Mouse (Mus musculus) limb, embryonic 11.5 days (tissue): ENCODE results near the gene Zdhhc24. TPM values are rescaled to one million over a fixed set of nuclear protein-coding genes. Genes with fewer than 3 reads are reported as not detected.

Source experiments
- ATAC-seq: fragments of 200-750 bp; cut with Nextera tagmentation; 2 replicates; pipeline ENCODE4 v1.8.0; 2017; ENCODE audit warnings: low read depth; ENCODE audit not compliant: insufficient number of reproducible peaks, low FRiP score, low TSS enrichment
- DNase-seq: peaks from one replicate; pipeline ENCODE4 v3.0.0-alpha.2; 2015; ENCODE audit warnings: low spot score
- H3K27ac ChIP-seq: fragments of 300-500 bp; sonication (generic); replicated peaks from 2 replicates; pipeline ENCODE4 v1.5.1; 2014; ENCODE audit warnings: low read depth, mild to moderate bottlenecking, low read length
- H3K27me3 ChIP-seq: fragments of 300-500 bp; sonication (generic); 2 replicates; pipeline ENCODE4 v1.6.1; 2014; ENCODE audit warnings: mild to moderate bottlenecking, low read length, mixed read lengths; ENCODE audit not compliant: control insufficient read depth, insufficient read depth
- H3K36me3 ChIP-seq: fragments of 300-500 bp; sonication (generic); 2 replicates; pipeline ENCODE4 v1.6.1; 2014; ENCODE audit warnings: mild to moderate bottlenecking, low read length, moderate library complexity, mixed read lengths; ENCODE audit not compliant: control insufficient read depth, insufficient read depth
- H3K4me1 ChIP-seq: fragments of 300-500 bp; sonication (generic); 2 replicates; pipeline ENCODE4 v1.6.1; 2014; ENCODE audit warnings: low read length, mixed read lengths; ENCODE audit not compliant: control insufficient read depth, insufficient read depth
- H3K4me2 ChIP-seq: fragments of 300-500 bp; sonication (generic); 2 replicates; pipeline ENCODE4 v1.6.1; 2014; ENCODE audit warnings: low read depth, mild to moderate bottlenecking, moderate library complexity; ENCODE audit not compliant: severe bottlenecking
- H3K4me3 ChIP-seq: fragments of 300-500 bp; sonication (generic); 2 replicates; pipeline ENCODE4 v1.5.1; 2014; ENCODE audit warnings: low read depth, low read length
- H3K9ac ChIP-seq: fragments of 300-500 bp; sonication (generic); 2 replicates; pipeline ENCODE4 v1.6.1; 2014; ENCODE audit warnings: mild to moderate bottlenecking, low read length
- H3K9me3 ChIP-seq: fragments of 300-500 bp; sonication (generic); 2 replicates; pipeline ENCODE4 v1.6.1; 2016; ENCODE audit warnings: low read length; ENCODE audit not compliant: control insufficient read depth
- WGBS: fragments of 180-500 bp; shearing (Covaris S2); extraction: QIAGEN DNeasy Blood & Tissue Kit; methylation state at CpG from one replicate; pipeline ENCODE4 v1.1.7; 2014; 5-methylcytosine and 5-hydroxymethylcytosine counted together
- polyA plus RNA-seq: library from polyadenylated mRNA; unstranded; fragments of >200 nt; fragmentation: Nextera tagmentation; extraction: Ambion mirVana; gene quantifications from 2 replicates; pipeline ENCODE4 v1.2.1, GENCODE M21; 2014

The Zdhhc24 gene
- polyA plus RNA-seq, 1 experiment from 2014 or later = 6.5 TPM

GRCm38 (mm10) chr19:4915924-4916603 is 37.6 kb downstream of the Zdhhc24 start:
- ATAC-seq = no peak
- Histone ChIP-seq H3K36me3 (peaks cover 43% of the 10 kb centered on the region), H3K4me2 (no peak overlapping the region), H3K27me3 (no peaks in the 10 kb centered on the region), H3K9me3 (no peaks in the 10 kb centered on the region), H3K9ac (no peak overlapping the region), H3K4me3 (no peak overlapping the region), H3K4me1 (no peaks in the 10 kb centered on the region), H3K27ac (no peak overlapping the region)
- 90% methylated on average over 15 of the region's 15 CpGs for WGBS
- DNase-seq = no peak

DNA sequence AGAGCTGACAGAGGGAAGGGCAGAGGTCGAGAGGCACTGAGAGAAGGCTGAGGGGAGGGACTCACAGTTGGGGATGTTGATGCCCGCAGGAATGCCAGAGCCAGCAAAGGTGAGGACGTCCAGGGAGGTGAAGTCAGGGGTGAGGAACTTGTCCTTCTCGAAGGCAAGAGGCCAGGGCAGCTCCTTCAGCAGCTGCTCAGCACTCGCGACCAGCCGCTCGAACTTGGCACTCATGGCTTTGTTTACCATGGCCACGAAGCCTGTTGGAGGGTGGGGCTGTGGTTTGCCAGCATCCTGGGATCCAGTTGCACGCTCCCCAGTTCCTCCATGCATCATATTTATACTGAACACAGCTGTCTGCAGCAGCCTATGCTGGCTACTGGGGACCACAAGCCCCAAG is 38.4 kb downstream of the Zdhhc24 start:
- no peak overlapping the region for H3K9ac ChIP-seq
- 93% methylated on average over 10 of the region's 10 CpGs for WGBS

GRCm38 (mm10) chr19:4919652-4920051 is 41.2 kb downstream of the Zdhhc24 start:
- no peak overlapping the region for H3K4me2 ChIP-seq
- H3K36me3 ChIP-seq = peaks cover 36% of the 10 kb centered on the region
- no peak overlapping the region for H3K4me3 ChIP-seq
- H3K9ac ChIP-seq = no peak overlapping the region
- WGBS = 94% methylated on average over 6 of the region's 6 CpGs
- no peaks in the 10 kb centered on the region for H3K9me3 ChIP-seq
- no peaks in the 10 kb centered on the region for H3K27me3 ChIP-seq
- ATAC-seq (no peak), DNase-seq (no peak)
- no peak overlapping the region for H3K27ac ChIP-seq
- H3K4me1 ChIP-seq = no peaks in the 10 kb centered on the region

More for the DNA sequence above, 38.4 kb downstream of the Zdhhc24 start:
- Histone ChIP-seq H3K27me3 (no peaks in the 10 kb centered on the region), H3K4me1 (no peaks in the 10 kb centered on the region), H3K4me3 (no peak overlapping the region), H3K27ac (no peak overlapping the region), H3K36me3 (peaks cover 45% of the 10 kb centered on the region), H3K4me2 (no peak overlapping the region), H3K9me3 (no peaks in the 10 kb centered on the region)
- ATAC-seq (no peak), DNase-seq (no peak)

DNA sequence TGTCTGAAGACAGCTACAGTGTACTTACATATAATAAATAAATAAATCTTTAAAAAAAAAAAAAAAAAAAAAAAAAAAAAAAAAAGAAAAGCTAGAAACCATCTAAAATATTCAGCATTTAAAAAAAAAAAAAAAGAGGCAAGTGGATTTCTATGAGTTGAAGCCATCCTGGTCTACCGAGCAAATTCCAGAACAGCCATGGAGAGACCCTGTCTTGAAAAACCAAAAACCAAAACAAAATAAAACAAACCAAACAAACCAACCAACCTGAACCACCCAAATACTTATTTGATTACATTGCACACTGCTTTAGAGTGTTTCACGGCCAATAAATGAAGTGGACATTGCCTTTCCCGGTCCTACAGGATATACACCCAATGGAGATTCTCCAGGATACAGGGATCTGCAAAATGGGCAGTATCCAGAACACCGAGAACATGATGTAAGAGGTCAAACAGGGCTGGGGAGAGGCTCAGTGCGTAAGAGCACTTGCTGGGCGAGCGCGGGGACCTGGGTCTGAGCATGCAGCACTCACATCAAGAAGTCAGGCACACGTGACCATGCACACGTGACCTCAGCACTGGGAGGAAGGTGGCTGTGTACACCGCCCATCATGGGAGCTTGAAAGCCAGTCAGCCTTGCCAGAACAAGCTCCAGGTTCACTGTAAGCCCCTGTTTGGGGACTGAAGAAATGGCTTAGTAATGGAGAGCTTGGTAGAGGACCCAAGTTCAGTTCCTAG is 46.8 kb downstream of the Zdhhc24 start:
- no peak overlapping the region for H3K4me3 ChIP-seq
- H3K4me2 ChIP-seq = no peak overlapping the region
- H3K27me3 ChIP-seq = no peaks in the 10 kb centered on the region
- H3K36me3 ChIP-seq = peaks cover 16% of the 10 kb centered on the region
- DNase-seq (no peak), ATAC-seq (no peak)
- H3K9ac ChIP-seq = no peak overlapping the region
- 95% methylated on average over 11 of the region's 11 CpGs for WGBS
- H3K27ac ChIP-seq = no peak overlapping the region
- no peaks in the 10 kb centered on the region for H3K9me3 ChIP-seq
- peaks cover 7% of the 10 kb centered on the region for H3K4me1 ChIP-seq

DNA sequence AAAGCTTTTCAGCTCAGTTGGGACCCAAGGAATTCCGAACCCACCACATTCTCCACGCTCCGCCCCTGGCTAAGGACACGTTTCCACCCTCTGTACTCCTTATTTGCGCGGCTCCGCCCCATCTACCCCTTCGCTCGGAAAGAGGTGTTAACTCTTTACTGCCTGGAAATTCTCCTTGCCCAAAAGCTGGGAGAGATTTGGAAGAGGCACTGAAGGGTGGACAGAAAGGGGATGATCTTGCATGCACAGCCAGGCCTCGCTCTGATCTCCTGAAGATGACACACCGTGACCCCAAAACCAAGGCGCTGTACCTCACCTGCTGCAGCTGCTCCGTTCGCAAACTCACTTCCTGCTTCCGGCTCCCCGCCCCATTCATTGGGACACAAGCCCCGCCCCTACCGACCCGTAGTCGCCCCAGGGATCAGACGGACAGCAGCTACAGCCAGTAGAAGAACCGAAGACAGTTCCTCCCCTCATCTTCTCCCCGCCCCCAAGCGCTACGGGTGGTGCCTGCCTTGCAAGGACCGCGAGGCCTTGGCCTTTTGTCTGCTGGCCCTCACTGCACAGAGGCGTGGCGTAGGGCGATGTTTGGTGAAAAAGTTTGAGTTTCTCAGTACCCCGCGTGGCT is 49.5 kb downstream of the Zdhhc24 start, which contains the start of gene Dpp3:
Dpp3 (minus strand) TSS at position 384 of the 628 bp plus-strand sequence.
- no peaks in the 10 kb centered on the region for H3K27me3 ChIP-seq
- peak within 1 kb of the TSS; percentile 63 for H3K4me2 ChIP-seq
- under 1% methylated on average over 32 of the region's 32 CpGs for WGBS
- peak; percentile 96 for ATAC-seq
- H3K27ac ChIP-seq = no peak within 1 kb of the TSS; the same call in 1 of the 2 replicates
- peak within 1 kb of the TSS; percentile 50 for H3K4me3 ChIP-seq
- peaks cover 7% of the 10 kb centered on the region for H3K4me1 ChIP-seq
- peak; percentile 100 for DNase-seq
- no peaks in the 10 kb centered on the region for H3K9me3 ChIP-seq
- peaks cover 7% of the 10 kb centered on the region for H3K36me3 ChIP-seq
- H3K9ac ChIP-seq = peak within 1 kb of the TSS; percentile 49

GRCm38 (mm10) chr19:4928781-4929180 is 50.3 kb downstream of the Zdhhc24 start:
- DNase-seq = peak; percentile 43
- H3K27ac ChIP-seq = no peak overlapping the region; the same call in 1 of the 2 replicates
- peaks cover 7% of the 10 kb centered on the region for H3K36me3 ChIP-seq
- no peaks in the 10 kb centered on the region for H3K9me3 ChIP-seq
- peaks cover 7% of the 10 kb centered on the region for H3K4me1 ChIP-seq
- peak overlapping the region; percentile 63 for H3K4me2 ChIP-seq
- 70% methylated on average over 5 of the region's 5 CpGs for WGBS
- H3K4me3 ChIP-seq = peak overlapping the region; percentile 50
- H3K27me3 ChIP-seq = no peaks in the 10 kb centered on the region
- peak; percentile 24; the same call in 1 of the 2 replicates for ATAC-seq
- H3K9ac ChIP-seq = peak overlapping the region; percentile 49

Other genes starting within 250 kb of the Zdhhc24 start
- 2.9 and 5.0 TPM in 2 replicates for gene Gm960, start 180.0 kb upstream of the Zdhhc24 start, polyA plus RNA-seq
- gene Sptbn2, start 167.5 kb upstream of the Zdhhc24 start, polyA plus RNA-seq = 2.1 and 2.5 TPM in 2 replicates
- 107 TPM in 2 replicates for gene Rbm4b, start 122.2 kb upstream of the Zdhhc24 start, polyA plus RNA-seq
- gene Rbm4, start 84.8 kb upstream of the Zdhhc24 start, polyA plus RNA-seq = 105 and 109 TPM in 2 replicates
- gene Gm21992, start 67.1 kb upstream of the Zdhhc24 start, polyA plus RNA-seq = 27.6 and 31.8 TPM in 2 replicates
- 119 and 122 TPM in 2 replicates for gene Rbm14, start 67.0 kb upstream of the Zdhhc24 start, polyA plus RNA-seq
- 46.8 and 48.0 TPM in 2 replicates for gene Ccs, start 39.3 kb upstream of the Zdhhc24 start, polyA plus RNA-seq
- not detected in 2 replicates for gene Ccdc87, start 39.3 kb upstream of the Zdhhc24 start, polyA plus RNA-seq
- 17.7 and 20.2 TPM in 2 replicates for gene Ctsf, start 23.5 kb upstream of the Zdhhc24 start, polyA plus RNA-seq
- gene Actn3, start 759 bp upstream of the Zdhhc24 start, polyA plus RNA-seq = 5.1 and 5.2 TPM in 2 replicates
- gene Bbs1, start 28.0 kb downstream of the Zdhhc24 start, polyA plus RNA-seq = 4.3 and 4.9 TPM in 2 replicates
- 143 and 147 TPM in 2 replicates for gene Dpp3, start 49.6 kb downstream of the Zdhhc24 start, polyA plus RNA-seq
- 1.6 and 1.9 TPM in 2 replicates for gene Peli3, start 64.5 kb downstream of the Zdhhc24 start, polyA plus RNA-seq
- 170 and 182 TPM in 2 replicates for gene Mrpl11, start 83.5 kb downstream of the Zdhhc24 start, polyA plus RNA-seq
- not detected in 2 replicates for gene Npas4, start 111.6 kb downstream of the Zdhhc24 start, polyA plus RNA-seq
- 5.0 and 6.0 TPM in 2 replicates for gene Slc29a2, start 145.2 kb downstream of the Zdhhc24 start, polyA plus RNA-seq
- gene B4gat1, start 160.2 kb downstream of the Zdhhc24 start, polyA plus RNA-seq = 36.6 and 37.8 TPM in 2 replicates
- 1.7 and 2.0 TPM in 2 replicates for gene AC124502.3, start 160.2 kb downstream of the Zdhhc24 start, polyA plus RNA-seq
- gene Brms1, start 162.7 kb downstream of the Zdhhc24 start, polyA plus RNA-seq = 52.6 and 61.2 TPM in 2 replicates
- 1.3 and 1.6 TPM in 2 replicates for gene Rin1, start 171.8 kb downstream of the Zdhhc24 start, polyA plus RNA-seq
- gene Cd248, start 189.4 kb downstream of the Zdhhc24 start, polyA plus RNA-seq = 41.1 and 45.6 TPM in 2 replicates
- 1.1 and 2.2 TPM in 2 replicates for gene Tmem151a, start 206.9 kb downstream of the Zdhhc24 start, polyA plus RNA-seq
- 68.5 and 71.2 TPM in 2 replicates for gene Yif1a, start 209.9 kb downstream of the Zdhhc24 start, polyA plus RNA-seq
- 33.8 and 36.3 TPM in 2 replicates for gene Cnih2, start 219.9 kb downstream of the Zdhhc24 start, polyA plus RNA-seq
- gene Rab1b, start 228.4 kb downstream of the Zdhhc24 start, polyA plus RNA-seq = 242 and 244 TPM in 2 replicates
- 21.2 and 23.8 TPM in 2 replicates for gene Klc2, start 239.9 kb downstream of the Zdhhc24 start, polyA plus RNA-seq